ENCODE assay signal across 11 mouse cellular contexts in the genomic region with DNA sequence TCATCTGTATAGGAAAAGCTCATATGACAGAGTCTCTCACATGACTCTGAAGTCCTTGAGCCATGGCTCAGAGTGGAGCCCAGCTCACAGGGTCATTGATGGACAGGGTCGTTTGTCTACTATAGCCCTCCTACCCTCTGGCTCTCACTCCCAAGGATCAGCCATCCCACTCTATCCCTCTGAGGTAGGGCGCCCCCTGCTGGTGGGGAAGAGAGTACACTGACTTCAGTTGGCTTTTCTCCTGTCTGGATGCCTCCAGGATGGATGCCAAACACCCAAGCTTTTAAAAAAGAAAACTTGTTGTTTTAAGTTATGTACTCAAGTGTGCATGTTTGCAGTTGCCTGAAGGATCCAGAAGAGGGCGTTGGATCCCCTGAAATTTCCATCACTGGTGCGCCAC.
DNase-seq lines count a peak whose midpoint lies in the region; ATAC-seq and TF ChIP-seq lines count a peak whose summit lies in the region.
"Had no signal": no experiment of that assay in that cellular context is flagged by ENCODE, and none has a peak within 500 bp of the region (broad histone marks: within the 10 kb centered on the region; RNA-seq: fewer than 3 reads in every experiment).

No protein-coding gene starts in this region.

- no peak overlapping the region for H3K4me3 ChIP-seq in heart, postnatal 0 days (ENCODE audit: low read depth, low read length)
- H3K4me3 ChIP-seq in thymus, adult 2 months (ENCODE audit: control insufficient read depth, insufficient read depth, low read length), result no peak overlapping the region
- H3K4me3 ChIP-seq: heart, embryonic 13.5 days; megakaryocyte, embryonic 14.5 days had no signal

- no peak overlapping the region for H3K27ac ChIP-seq in heart, postnatal 0 days (ENCODE audit: low read depth)
- H3K27ac ChIP-seq in thymus, adult 2 months (ENCODE audit: control insufficient read depth, insufficient read depth, low read length), result no peak overlapping the region; the same call in 1 of the 2 replicates
- H3K27ac ChIP-seq: heart, embryonic 13.5 days had no signal

- no peaks in the 10 kb centered on the region for H3K9me3 ChIP-seq in heart, postnatal 0 days (replicated peaks; ENCODE audit: control insufficient read depth, low read length)
- H3K9me3 ChIP-seq: heart, embryonic 13.5 days; megakaryocyte, embryonic 14.5 days had no signal

- no peaks in the 10 kb centered on the region for H3K4me1 ChIP-seq in heart, postnatal 0 days (ENCODE audit: control insufficient read depth, insufficient read depth)
- H3K4me1 ChIP-seq in thymus, adult 2 months (replicated peaks; ENCODE audit: control insufficient read depth, insufficient read depth, low read length), result no peaks in the 10 kb centered on the region
- H3K4me1 ChIP-seq: megakaryocyte, embryonic 14.5 days had no signal

- no peaks in the 10 kb centered on the region for H3K36me3 ChIP-seq in heart, postnatal 0 days (replicated peaks; ENCODE audit: control insufficient read depth, insufficient read depth, low read length)
- H3K36me3 ChIP-seq in thymus, adult 2 months (ENCODE audit: control insufficient read depth, insufficient read depth, low read length), result no peaks in the 10 kb centered on the region
- H3K36me3 ChIP-seq: heart, embryonic 13.5 days had no signal

- ATAC-seq in heart, postnatal 0 days (ENCODE audit: insufficient read depth, low read depth), result no peak
- peak; percentile 24; the same call in 1 of the 2 replicates for ATAC-seq in common myeloid progenitor, adult 5-6 weeks (replicated peaks; ENCODE audit: low read depth, poor library complexity, severe bottlenecking)
- ATAC-seq in monocyte, adult 5-6 weeks (replicated peaks; ENCODE audit: insufficient number of reproducible peaks, low FRiP score, low TSS enrichment, poor library complexity, severe bottlenecking), result no peak

- H3K27me3 ChIP-seq in heart, postnatal 0 days (ENCODE audit: control insufficient read depth, insufficient read depth, low read length), result no peaks in the 10 kb centered on the region
- no peaks in the 10 kb centered on the region for H3K27me3 ChIP-seq in thymus, adult 2 months (ENCODE audit: control insufficient read depth, insufficient read depth, low read length)

- DNase-seq in heart, postnatal 0 days (ENCODE audit: low spot score), result no peak
- DNase-seq in heart, adult 9 months (ENCODE audit: low spot score in 2 of 2), result no peak
- DNase-seq in thymus, adult 2 months, result peak; percentile 24
- DNase-seq in thymus, adult 18-20 months, result no peak
- peak; percentile 13 to 20 for DNase-seq in thymus, postnatal 36 days
- no peak for DNase-seq in T-cell, adult 2 months (ENCODE audit: low spot score)
- DNase-seq: layer of hippocampus, adult 9-11 months had no signal

- no peak for TF ChIP-seq EP300 in heart, postnatal 0 days (IDR thresholded peaks at IDR 0.05; ENCODE audit: low read depth)

- 48% methylated on average over 4 of the region's 4 CpGs for WGBS in heart, postnatal 0 days
- 49% methylated on average over 4 of the region's 4 CpGs for WGBS in thymus, adult 2 months

- no peak for TF ChIP-seq POLR2A in thymus, adult 2 months (IDR thresholded peaks at IDR 0.05; ENCODE audit: control insufficient read depth, extremely low read depth, insufficient read depth, low read length, poor library complexity)

- H3K9ac ChIP-seq in heart, postnatal 0 days (replicated peaks; ENCODE audit: low read depth, low read length), result no peak overlapping the region
- H3K9ac ChIP-seq: heart, embryonic 13.5 days had no signal

- H3K4me2 ChIP-seq in heart, postnatal 0 days (ENCODE audit: low read depth, low read length), result no peak overlapping the region
- H3K4me2 ChIP-seq: heart, embryonic 13.5 days had no signal

- TF ChIP-seq CTCF in heart, postnatal 0 days (IDR thresholded peaks at IDR 0.05; ENCODE audit: low read depth), result peak; percentile 41
- TF ChIP-seq CTCF in thymus, adult 2 months (IDR thresholded peaks at IDR 0.05; ENCODE audit: borderline replicate concordance, control insufficient read depth, extremely low read depth, insufficient read depth, low read length, poor library complexity), result peak; percentile 76; the same call in 1 of the 2 replicates

Comparison
In these comparisons a context has a peak if more than half of its experiments do, and no peak if none do; other contexts are left out.
1. DNase-seq: peak in thymus, adult 2 months (single experiment) and thymus, postnatal 36 days (2 of 2); none in heart, postnatal 0 days (single experiment), heart, adult 9 months (0 of 2), thymus, adult 18-20 months (0 of 2) and T-cell, adult 2 months (single experiment).